Mouse (Mus musculus) ES-E14 (cell line): Measurements from ENCODE around the gene Cnp. TPM values are rescaled to one million over a fixed set of nuclear protein-coding genes. Genes with fewer than 3 reads are reported as not detected.

ENCODE experiments used
- DNase-seq: peaks from one replicate; pipeline ENCODE4 v3.0.0-alpha.2; 2013; ENCODE audit warnings: low read depth, low spot score
- H3K27ac ChIP-seq: 2 replicates; pipeline ENCODE4 v1.5.1; 2012; ENCODE audit warnings: low read depth, mild to moderate bottlenecking, low read length, moderate library complexity, mixed read lengths; ENCODE audit not compliant: poor library complexity, insufficient read depth, severe bottlenecking
- H3K36me3 ChIP-seq: 2 replicates; pipeline ENCODE4 v1.6.1; 2012; ENCODE audit warnings: mild to moderate bottlenecking, low read length, moderate library complexity, mixed read lengths; ENCODE audit not compliant: control insufficient read depth, poor library complexity, insufficient read depth, severe bottlenecking
- H3K4me1 ChIP-seq, 2 experiments: fragments of 150-350 bp in 1 of 2; sonication (generic) in 1 of 2; 2 replicates each; pipeline ENCODE4 v1.6.1; 2012; ENCODE audit warnings: low read length in 2 of 2, mild to moderate bottlenecking in 1 of 2, mixed read lengths in 1 of 2; ENCODE audit not compliant: control insufficient read depth in 2 of 2, insufficient read depth in 2 of 2, poor library complexity in 1 of 2
- H3K4me3 ChIP-seq, 2 experiments: fragments of 150-350 bp in 1 of 2; sonication (generic) in 1 of 2; 2 replicates each; pipeline ENCODE4 v1.5.1; 2012; ENCODE audit warnings: low read length in 2 of 2, low read depth in 1 of 2, mild to moderate bottlenecking in 1 of 2, mixed read lengths in 1 of 2; ENCODE audit not compliant: insufficient read depth in 1 of 2, poor library complexity in 1 of 2, severe bottlenecking in 1 of 2
- H3K9ac ChIP-seq: 2 replicates; pipeline ENCODE4 v1.6.1; 2012; ENCODE audit warnings: low read depth, mild to moderate bottlenecking, low read length, mixed read lengths; ENCODE audit not compliant: poor library complexity, insufficient read depth, severe bottlenecking
- H3K9me3 ChIP-seq: fragments of 150-350 bp; sonication (generic); 2 replicates; pipeline ENCODE4 v1.6.1; 2012; ENCODE audit warnings: low read depth, mild to moderate bottlenecking, low read length; ENCODE audit not compliant: control insufficient read depth, insufficient read depth
- CHD2 ChIP-seq: IDR thresholded peaks from 2 replicates; pipeline ENCODE4 v1.6.1; 2014; ENCODE audit warnings: mild to moderate bottlenecking, low read depth, low read length, inconsistent platforms
- HCFC1 ChIP-seq: IDR thresholded peaks from 2 replicates; pipeline ENCODE4 v1.6.1; 2012; ENCODE audit warnings: low read length, inconsistent platforms, borderline replicate concordance; ENCODE audit not compliant: insufficient read depth
- MAFK ChIP-seq: IDR thresholded peaks from 2 replicates; pipeline ENCODE4 v1.6.1; 2014; ENCODE audit warnings: mild to moderate bottlenecking, low read depth, low read length, inconsistent platforms; ENCODE audit not compliant: insufficient read depth
- ZC3H11A ChIP-seq: IDR thresholded peaks from 2 replicates; pipeline ENCODE4 v1.6.1; 2012; ENCODE audit warnings: low read depth, mild to moderate bottlenecking, inconsistent platforms, low read length, borderline replicate concordance
- ZNF384 ChIP-seq: IDR thresholded peaks from 2 replicates; pipeline ENCODE4 v1.6.1; 2012; ENCODE audit warnings: low read depth, low read length, inconsistent platforms
- in situ Hi-C, 2 experiments: fragments of 600-800 bp; cut with MboI; formaldehyde crosslinking; loops; one replicate each; pipeline ENCODE4 v1.15.1; 2025; ENCODE audit warnings: low sequenced_read_pairs in 2 of 2, inconsistent platforms in 1 of 2; ENCODE audit not compliant: unreplicated experiment in 2 of 2
- total RNA-seq: library from RNA; depleted of rRNA; stranded (reverse); fragments of 300-350 nt; gene quantifications from 2 replicates; pipeline ENCODE4 v1.2.3, GENCODE M21; 2012

The Cnp gene
- total RNA-seq, 1 experiment: 11.9 TPM

GRCm38 (mm10) chr11:100605451-100605850 is 30.7 kb downstream of the Cnp start:
- H3K9ac ChIP-seq: no peak overlapping the region
- no peaks in the 10 kb centered on the region for H3K9me3 ChIP-seq
- in situ Hi-C loops: no loop called here
- H3K27ac ChIP-seq: no peak overlapping the region
- H3K36me3 ChIP-seq: peaks cover 9% of the 10 kb centered on the region
- peaks cover 8 to 19% of the 10 kb centered on the region in 2 experiments; a peak in 3 of 4 replicates for H3K4me1 ChIP-seq
- DNase-seq: no peak
- no peak for TF ChIP-seq ZC3H11A
- TF ChIP-seq CHD2: no peak
- TF ChIP-seq ZNF384: no peak
- no peak for TF ChIP-seq MAFK
- TF ChIP-seq HCFC1: no peak
- no peak overlapping the region for H3K4me3 ChIP-seq

DNA sequence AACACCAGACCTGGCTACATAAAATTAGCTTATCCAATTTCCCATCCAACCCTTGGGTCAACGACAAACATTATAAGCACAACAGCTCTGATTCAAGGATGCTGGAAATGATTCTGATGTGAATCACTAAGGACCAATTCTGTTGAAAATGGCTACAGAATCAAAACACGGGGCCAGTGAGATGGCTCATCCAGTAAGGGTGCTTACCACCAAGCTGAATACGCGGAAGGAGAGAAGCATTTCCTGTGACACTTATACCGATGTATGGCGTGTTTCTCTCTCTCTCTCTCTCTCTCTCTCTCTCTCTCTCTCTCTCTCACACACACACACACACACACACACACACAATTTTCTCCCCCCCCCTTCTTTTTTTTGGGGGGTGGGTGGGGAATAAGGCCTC is 32.4 kb downstream of the Cnp start:
- no peak for DNase-seq
- in situ Hi-C loops: no loop called here
- no peaks in the 10 kb centered on the region for H3K9me3 ChIP-seq
- TF ChIP-seq MAFK: no peak
- no peak for TF ChIP-seq ZNF384
- no peak for TF ChIP-seq ZC3H11A
- TF ChIP-seq HCFC1: no peak
- no peak for TF ChIP-seq CHD2
- H3K9ac ChIP-seq: no peak overlapping the region
- H3K36me3 ChIP-seq: peaks cover 8% of the 10 kb centered on the region; the same call in 1 of the 2 replicates
- peaks cover 8 to 24% of the 10 kb centered on the region in 2 experiments; a peak in 3 of 4 replicates for H3K4me1 ChIP-seq
- no peak overlapping the region for H3K4me3 ChIP-seq
- no peak overlapping the region for H3K27ac ChIP-seq

DNA sequence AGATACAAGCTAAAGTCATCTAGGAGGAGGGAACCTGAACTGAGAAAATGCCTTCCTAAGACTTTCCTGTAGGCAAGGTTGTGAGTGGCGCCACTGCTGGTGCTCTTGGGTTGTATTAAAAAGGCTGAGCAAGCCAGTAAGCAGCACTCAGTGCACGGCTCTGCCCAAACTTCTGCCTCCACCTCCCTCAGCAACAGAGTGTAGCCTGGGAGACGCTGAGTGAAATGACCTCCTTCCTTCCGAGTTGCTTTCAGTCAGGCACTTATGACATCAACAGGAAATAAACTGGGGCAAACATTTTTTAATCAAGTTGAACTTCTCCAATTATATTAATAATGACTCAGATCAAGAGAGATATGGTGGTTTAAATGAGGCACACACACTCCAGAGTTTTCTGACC is 34.1 kb downstream of the Cnp start:
- in situ Hi-C loops: no loop called here
- H3K36me3 ChIP-seq: peaks cover 6% of the 10 kb centered on the region; the same call in 1 of the 2 replicates

GRCm38 (mm10) chr11:100609355-100609996 is 34.8 kb downstream of the Cnp start:
- no peak overlapping the region for H3K27ac ChIP-seq
- no peak overlapping the region for H3K9ac ChIP-seq
- peaks cover 5% of the 10 kb centered on the region; the same call in 1 of the 2 replicates for H3K36me3 ChIP-seq
- no peaks in the 10 kb centered on the region for H3K9me3 ChIP-seq
- H3K4me3 ChIP-seq: no peak overlapping the region
- in situ Hi-C loops: no loop called here
- TF ChIP-seq ZNF384 (no peak), MAFK (no peak), HCFC1 (no peak), CHD2 (no peak), ZC3H11A (no peak)
- peaks cover 8 to 26% of the 10 kb centered on the region in 2 experiments; a peak in 3 of 4 replicates for H3K4me1 ChIP-seq
- no peak for DNase-seq

More for the DNA sequence above, 34.1 kb downstream of the Cnp start:
- H3K9me3 ChIP-seq: no peaks in the 10 kb centered on the region
- TF ChIP-seq CHD2: no peak
- TF ChIP-seq MAFK: no peak
- TF ChIP-seq ZC3H11A: no peak
- no peak for TF ChIP-seq ZNF384
- TF ChIP-seq HCFC1: no peak
- no peak overlapping the region for H3K9ac ChIP-seq
- no peak for DNase-seq
- no peak overlapping the region for H3K4me3 ChIP-seq
- no peak overlapping the region for H3K27ac ChIP-seq
- peaks cover 10 to 29% of the 10 kb centered on the region in 2 experiments; a peak in 3 of 4 replicates for H3K4me1 ChIP-seq
